Mouse (Mus musculus) ovary, adult 2 months (tissue): ENCODE data around the gene Slc25a21. TPM values are rescaled to one million over a fixed set of nuclear protein-coding genes. Genes with fewer than 3 reads are reported as not detected.

Source experiments
- polyA plus RNA-seq: library from polyadenylated mRNA; depleted of rRNA; stranded (reverse); fragments of >200 nt; gene quantifications from 2 replicates; pipeline ENCODE4 v1.2.3, GENCODE M21; 2012; rRNA removed

The Slc25a21 gene
- 0.17 TPM in 1 of 2 replicates, not detected in the other for polyA plus RNA-seq

DNA sequence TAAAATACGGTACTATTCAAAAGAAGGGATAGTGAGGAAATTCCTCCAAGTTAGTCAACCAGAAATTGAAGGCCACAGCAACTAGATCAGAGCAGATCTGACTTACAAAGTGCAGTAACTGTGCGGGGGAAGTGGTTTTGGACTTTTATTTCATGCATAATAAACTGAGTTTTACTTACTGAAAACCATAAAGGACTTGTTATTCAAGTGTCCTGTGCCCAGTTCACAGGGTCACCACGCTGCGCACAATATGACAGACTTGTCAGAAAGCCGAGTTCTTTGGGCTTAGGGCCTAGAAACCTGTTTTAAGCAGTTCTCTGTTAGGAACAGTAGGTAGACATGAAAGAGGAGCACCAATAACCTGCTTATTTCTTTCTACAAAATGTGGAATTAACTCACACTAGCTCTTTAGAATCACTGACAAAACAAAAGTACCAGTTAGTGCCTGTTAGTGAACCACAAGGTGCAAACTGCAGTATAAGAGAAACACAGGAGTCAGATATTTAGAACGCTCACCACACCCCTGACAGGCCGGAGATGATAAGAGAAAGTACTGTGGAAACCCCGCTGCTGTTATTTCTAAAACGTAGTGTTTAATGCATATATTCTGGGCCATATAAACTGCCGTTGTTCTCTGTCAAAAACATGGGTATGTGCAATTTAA is at the start of gene Slc25a21:
Gene Slc25a21, minus strand, starts transcription at position 110 of the 664 bp plus-strand sequence.

DNA sequence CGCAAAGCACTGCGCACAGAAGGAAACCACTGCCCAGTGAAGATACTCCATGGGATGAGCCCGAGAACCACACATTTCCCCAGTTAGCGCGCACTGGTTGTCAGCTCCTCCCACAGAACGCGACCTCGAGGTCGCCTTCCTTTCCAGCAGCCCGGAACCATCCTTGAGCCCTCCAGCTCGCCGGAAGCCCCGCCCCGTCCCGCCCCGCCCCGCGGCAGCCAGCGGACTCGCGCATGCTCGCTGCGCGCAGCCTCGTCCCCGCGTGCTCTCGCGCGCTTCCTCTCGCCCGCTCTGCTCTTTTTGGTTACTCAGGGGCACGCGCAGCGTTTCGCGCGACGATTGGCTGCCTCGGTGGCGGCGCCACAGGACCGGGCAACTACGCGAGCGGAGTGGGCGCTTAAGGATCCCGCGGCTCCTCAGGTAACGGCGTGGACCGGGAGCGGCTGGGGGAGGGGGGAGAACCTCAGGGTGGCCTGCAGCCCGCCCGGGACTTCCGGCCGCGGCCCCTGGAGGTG is 33.0 kb upstream of the Slc25a21 start, which contains the start of the genes Prps1l3 and Mipol1:
Gene Prps1l3, plus strand, starts transcription at position 221 of the 515 bp plus-strand sequence.
Gene Mipol1, plus strand, starts transcription at position 236 of the 515 bp plus-strand sequence.

DNA sequence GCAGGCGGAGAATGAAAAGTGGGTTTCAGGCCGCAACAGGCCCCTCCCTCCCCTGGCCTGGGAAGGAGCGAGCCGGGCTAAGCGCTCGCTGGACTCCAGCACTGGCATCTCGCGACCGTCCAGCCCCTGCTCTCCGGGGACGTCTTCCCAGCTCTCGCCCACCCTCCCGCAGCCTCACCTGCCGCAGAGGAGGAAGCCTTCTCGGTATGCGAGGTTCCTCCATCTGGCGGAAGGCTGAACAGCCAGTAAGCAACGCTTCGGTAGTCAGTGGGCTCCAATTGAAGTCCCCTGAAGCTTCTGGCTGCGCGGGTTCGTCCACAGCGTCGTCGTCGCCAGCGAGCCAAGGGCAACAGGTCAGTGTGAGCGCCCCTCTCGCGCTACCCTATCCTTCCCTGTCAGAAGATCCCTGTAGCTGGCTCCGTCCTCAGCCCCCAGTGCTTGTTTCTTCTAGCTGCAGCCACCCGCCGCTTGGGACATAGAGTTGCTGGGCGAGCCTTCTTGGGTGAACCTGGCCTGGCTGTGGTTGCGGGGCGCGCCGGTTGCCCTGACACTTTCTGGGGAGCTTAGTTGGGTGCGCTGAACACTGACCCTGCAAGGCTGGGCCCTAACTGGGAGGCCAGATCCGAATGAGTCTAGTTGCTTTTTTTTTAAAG is 505.7 kb downstream of the Slc25a21 start, which contains the start of gene Pax9:
Gene Pax9, plus strand, starts transcription at position 341 of the 653 bp plus-strand sequence.

Other genes with a start within 250 kb of the Slc25a21 start
- 18.8 and 19.9 TPM in 2 replicates for gene Prps1l3, start 32.9 kb upstream of the Slc25a21 start, polyA plus RNA-seq
- 2.8 and 3.3 TPM in 2 replicates for gene Mipol1, start 33.0 kb upstream of the Slc25a21 start, polyA plus RNA-seq